Mouse (Mus musculus): ENCODE measurements at regions not wholly inside any gene's neighbourhood (a gene's known extent, or its start where the extent isn't known, plus 50 kb on each side); places are given as distances from the start of the nearest gene placed in this dataset.
A peak's percentile ranks its signal among the peaks of the same experiment; 100 is the strongest.
"Not testable (repeated sequence)": the region's sequence is repeated elsewhere in the genome, so short reads cannot be mapped to it uniquely, and the experiment has no call there.

DNA sequence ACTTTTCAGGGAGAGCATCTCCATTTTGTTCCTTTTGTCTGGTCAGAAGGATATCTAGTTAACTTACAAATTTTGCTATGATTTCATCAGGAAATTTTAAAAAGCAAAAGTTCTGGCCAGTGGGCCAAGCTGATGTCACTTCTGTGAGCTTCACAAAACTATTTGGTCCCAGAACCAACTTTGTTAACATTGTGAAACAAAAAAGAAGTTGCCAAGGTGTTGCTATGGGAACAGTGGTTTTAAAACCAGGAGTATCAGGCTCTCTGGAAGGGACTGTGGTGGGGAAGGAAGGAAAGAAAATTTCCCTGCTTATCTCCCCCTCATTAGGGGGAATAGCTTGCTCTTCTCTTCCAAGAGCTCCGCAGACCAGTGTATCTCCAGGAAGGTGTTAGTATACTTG, 416.8 kb upstream of the Auts2 start:
- DNase-seq (ENCODE audit: low read depth, low spot score): no peak

DNA sequence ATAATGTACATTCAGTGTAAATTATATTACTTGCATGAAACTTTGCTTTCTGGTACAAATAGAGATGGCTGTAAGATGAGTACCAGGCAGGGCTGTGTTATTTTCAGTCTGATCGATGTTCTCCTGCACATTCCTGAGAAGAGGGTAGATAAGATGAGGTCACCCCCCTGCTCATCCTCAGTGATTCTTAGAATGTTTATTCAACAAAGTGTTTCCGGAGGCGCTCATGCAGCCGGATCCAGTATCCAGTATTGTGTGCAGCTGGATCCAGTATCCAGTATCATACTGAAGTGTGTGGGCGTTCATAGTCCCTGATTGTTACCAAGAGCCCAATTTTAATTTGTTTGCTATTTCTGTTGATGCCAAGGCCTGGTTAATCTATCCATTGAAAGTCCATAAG, 413.0 kb upstream of the Auts2 start:
- no peak for DNase-seq (ENCODE audit: low read depth, low spot score)

DNA sequence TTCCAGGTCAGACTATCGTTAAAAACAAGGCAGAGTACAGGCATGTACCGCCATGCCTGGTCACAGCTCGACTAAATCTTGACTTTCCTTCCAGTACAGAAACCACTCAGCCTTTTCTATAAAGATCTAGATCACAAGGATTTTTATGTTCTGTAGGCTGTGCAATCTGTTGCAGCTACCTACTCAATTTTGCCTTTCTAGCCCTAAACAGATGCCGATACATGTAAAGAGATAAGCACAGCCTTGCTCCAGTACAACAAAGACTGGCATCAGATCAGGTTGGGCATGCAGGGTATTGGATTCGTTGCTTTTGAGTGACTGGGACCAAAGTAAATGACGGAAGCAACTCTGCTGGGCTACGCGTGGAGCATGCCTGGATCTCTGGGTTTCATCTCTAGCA, 411.9 kb upstream of the Auts2 start:
- DNase-seq (ENCODE audit: low read depth, low spot score): no peak

DNA sequence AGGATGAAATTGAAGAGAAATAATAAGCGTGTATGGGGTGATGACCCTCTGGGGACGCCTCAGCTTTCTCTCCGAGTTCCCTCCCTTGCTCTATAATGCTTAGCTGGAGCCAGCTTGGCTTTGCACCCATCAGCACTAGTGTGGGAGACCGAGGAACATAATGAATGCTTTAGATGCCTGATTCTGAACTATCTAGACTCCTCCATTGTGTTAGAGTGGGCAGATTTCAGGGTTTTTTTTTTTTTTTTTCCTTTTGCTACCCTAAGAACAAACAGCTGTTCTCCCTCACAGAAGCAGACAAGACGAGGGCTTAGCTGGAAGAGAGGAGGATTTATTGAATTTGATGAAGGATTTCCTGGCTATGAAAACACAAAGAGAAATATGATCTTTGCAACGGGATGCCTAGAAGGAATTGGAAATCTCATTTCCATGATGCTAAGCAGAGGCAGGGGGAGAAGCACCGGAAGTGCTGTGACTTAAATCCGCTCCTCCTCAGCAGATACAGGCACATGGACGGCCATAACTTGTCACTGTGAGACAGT, 390.4 kb upstream of the Auts2 start:
- DNase-seq (ENCODE audit: low read depth, low spot score): peak; percentile 30

DNA sequence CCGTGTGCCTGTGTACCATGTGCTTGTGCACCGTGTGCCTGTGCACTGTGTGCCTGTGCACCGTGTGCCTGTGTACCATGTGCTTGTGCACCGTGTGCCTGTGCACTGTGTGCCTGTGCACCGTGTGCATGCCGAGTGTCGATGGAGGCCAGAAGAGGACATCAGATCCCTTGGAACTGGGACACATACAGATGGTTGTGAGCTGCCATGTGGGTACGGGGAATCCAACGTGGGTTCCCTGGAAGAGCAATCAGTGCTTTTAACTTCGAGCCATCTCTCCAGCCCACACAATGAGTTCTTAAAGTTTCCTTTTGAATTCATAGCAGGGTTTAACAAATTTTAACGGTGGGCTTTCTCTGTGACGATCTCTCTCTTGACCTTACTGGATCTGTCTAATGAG, 386.8 kb upstream of the Auts2 start:
- not testable (repeated sequence) for DNase-seq (ENCODE audit: low read depth, low spot score)

DNA sequence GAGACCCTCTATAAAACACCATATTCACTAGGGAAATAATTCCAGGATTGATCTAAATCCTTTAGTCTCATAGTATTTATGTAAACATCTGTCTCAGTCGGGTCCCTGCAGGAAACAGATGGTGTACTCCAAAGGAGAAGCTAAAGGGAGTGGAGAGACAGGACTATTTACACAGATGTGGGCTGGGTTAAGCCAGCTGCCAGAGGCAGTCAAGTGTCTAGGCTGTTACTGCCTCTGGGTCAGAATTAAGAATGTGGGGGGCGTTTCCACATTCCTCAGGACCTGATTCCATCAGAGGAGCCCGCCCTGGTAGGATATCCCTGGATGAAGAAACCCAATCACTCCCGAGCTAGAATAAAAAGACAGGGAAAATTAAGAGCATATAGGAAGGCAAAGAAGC, 380.2 kb upstream of the Auts2 start:
- peak; percentile 76 for DNase-seq (ENCODE audit: low read depth, low spot score)

DNA sequence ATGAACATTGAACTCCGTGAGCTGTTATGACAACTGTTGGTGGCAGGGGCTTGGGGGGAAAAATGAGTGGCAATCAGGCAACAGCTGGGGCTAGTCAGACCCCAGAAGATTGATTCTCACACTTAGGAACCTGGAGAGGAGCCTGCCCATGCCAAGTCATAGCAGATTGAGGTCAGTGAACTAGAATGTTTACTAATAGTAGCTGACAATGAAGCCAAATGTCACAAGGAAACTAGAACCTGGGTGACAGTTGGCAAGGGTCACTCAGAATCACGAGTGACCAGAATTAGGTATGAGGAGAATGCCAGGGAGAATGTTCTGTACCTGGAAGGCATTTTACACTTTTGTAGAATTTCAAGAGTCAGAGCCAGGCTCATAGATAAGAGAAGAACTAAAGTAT, 365.9 kb upstream of the Auts2 start:
- no peak for DNase-seq (ENCODE audit: low read depth, low spot score)

DNA sequence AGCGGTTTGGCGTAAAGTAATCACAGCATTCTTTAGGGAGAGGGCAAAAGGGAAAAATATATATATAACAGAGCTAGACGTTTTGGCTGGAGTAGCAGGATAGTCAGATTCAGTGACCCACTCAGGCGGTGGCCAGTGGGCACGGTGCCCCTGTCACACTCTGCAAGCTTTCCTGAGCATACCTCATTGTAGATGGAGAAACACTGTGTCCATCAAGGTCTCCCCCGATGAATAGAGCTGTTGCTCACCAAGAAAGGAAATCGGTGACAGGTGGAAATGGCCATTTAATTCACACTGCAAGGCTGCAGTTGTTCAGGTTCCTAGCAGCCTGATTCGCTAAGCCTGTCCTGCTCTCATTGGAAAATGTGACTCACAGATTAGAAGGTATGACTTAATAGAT, 365.1 kb upstream of the Auts2 start:
- DNase-seq (ENCODE audit: low read depth, low spot score): no peak

DNA sequence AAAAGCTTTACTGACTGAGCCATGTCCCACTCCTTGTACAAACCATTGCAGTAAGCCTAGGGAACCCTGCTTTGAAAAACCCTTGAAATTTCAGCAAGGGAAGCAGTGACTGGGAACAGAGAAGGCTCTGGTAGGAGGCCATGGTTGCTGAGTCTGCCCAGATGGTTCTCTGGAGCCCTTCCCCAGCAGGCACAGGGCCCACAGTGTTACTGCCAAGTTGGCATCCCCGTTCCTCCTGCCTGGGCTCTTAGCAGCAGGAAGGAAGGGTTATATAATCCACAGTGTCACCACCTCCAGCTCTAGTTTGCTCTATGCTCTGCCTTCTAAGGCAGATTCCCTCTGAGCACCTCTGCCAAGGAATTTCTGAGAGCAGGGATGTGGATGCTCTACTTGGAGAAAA, 349.4 kb upstream of the Auts2 start:
- no peak for DNase-seq (ENCODE audit: low read depth, low spot score)

DNA sequence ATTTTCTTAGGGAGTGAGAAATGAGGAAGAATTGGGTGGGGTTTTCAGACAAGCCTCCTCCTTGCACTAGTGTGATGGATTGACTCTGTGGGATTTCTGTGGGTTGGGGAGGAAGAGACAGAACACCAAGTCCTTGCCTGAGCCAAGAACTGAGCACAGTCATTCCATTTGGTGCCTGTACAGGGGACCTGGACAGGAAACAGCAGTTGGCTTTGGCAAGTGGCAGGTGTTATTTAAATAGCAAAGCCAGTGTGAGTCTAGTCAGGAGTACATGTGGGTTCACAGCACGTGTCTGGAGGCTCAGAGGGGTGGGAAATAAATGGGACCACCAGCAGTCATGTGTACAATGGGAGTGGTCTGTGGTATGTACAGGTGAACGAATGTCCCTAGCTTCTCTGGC, 341.0 kb upstream of the Auts2 start:
- DNase-seq (ENCODE audit: low read depth, low spot score): no peak

DNA sequence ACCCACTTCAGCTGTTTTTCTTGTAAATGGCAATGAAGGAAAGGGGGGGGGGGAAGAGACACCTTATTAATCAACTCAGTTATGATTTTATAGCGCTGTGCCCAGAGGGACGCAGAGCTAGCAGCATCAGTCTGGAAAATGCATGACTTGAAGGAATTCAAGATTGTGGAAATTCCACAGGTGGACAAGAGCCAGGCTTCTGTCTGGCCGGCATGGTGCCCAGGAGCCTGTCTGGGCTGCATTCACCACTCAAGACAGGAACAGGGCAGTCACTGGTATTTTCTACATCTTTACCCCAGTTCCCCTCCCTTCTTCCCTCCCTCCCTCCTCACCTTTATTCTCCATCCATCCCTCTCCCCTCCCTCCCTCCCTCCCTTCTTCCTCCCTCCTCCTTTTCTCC, 339.1 kb upstream of the Auts2 start:
- DNase-seq (ENCODE audit: low read depth, low spot score): no peak

DNA sequence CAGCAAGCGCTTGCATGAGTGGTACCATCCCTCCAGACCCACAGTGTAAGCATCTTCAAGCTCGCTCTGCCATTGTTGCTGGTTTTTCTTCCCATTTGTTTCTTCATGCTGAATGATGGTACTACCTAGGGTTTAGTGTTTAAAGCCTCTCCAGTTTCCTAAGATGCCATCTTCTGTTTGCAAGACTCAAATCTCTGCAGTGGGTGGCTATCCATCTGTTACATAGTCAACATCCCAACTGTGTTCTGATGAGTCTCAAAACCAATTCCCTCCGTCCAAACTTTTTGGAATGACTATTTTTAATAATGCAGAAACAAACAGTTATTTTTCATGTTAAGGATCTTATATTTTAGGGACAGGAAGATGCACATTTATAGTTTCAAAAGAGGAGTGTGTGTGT, 338.0 kb upstream of the Auts2 start:
- DNase-seq (ENCODE audit: low read depth, low spot score): no peak

DNA sequence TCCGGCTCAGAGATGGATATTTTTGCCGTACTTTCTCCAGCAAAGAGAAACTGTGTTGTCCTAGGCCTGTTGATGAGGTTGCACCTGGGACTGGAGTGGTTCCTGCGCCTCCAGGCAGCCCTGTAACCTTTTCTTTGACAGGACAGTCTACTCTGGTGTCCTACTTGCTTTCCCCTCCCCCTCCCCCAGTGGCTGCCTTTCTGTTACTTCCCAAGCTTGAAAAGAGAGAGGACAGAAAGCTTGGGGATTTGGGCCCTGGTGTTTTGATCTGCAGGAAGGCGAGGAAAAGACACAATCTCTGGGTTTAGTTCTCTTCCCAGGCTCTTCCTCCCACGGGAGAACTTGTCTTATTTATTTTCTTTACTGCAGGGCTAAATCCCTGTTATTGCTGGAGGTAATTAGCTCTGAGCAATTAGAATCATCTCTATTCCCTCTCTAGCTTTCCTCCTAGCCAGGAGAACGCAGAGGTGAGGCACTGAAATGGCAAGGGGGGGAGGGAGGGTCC, 333.2 kb upstream of the Auts2 start:
- peak; percentile 21 for DNase-seq (ENCODE audit: low read depth, low spot score)

DNA sequence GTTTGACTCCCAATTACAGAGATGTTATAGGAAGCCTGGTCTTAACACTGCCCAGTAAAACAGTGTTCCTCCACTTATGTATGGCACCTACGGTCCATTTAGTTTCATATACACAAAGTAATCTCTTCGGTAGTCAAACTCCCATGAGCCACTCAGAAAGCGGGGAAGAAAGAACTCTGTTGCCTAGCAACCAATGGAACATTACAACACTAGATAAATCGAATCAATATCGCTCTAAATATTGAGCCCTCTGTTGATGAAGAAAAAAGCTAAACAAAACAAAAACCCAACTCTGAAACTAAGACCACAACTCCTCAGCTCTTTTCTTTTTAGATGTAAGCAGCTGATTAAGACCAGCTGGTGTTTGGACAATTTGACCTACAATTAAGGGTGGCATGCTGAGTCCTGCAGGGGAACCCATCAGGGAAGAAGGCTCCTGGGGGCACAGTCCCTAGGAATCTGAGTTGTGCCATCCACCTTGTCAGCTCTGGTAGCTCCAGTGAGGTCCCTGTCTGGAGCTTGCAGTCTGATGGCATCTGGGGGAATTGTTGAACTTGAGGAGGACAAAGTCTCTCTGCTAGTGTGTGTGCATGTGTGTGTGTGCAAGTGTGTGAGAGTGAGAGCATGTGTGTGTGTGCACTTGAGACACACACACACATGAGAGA, 315.8 kb upstream of the Auts2 start:
- no peak for DNase-seq (ENCODE audit: low read depth, low spot score)

DNA sequence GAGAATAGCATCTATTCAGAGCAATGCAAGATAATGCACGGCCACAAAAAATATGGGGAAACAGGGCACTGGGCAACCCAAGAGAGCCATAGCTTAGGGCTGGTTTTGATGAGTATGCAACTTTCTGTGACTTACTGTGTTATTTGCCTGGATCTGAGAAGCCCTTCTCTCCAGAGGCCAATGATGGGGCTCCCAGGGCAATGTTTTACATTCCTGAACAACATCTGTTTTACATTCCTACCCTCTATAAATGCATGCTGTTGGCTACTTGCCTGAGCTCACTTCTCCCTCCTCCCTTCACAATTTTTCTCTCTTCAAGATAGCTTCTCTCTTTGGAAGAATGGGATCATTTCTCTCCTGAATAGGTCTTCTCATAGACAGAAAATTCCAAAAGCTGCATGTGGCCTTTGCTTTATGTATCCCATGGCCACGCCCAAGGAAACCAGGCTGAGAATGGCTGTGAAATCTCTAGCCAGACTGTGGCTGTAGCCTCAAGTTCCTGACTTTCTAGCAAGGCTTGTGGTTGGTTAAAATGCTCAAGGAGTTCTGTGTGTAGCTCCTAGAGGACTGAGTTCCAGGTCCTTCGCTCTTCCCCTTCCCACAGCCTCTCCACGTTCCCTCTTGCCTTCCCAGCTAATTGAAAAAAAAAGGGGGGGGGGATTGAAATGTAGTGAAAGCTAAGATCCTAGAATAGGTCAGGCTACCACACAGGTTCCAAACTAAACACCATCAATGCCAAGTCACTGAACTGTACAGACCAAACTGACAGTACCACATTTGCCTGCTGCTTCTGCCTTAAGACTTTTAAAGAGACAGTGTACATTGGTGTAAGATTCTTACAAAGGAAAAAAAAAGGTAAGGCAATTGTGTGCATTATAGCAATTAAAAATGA, 312.7 kb upstream of the Auts2 start:
- DNase-seq (ENCODE audit: low read depth, low spot score): peak; percentile 75

DNA sequence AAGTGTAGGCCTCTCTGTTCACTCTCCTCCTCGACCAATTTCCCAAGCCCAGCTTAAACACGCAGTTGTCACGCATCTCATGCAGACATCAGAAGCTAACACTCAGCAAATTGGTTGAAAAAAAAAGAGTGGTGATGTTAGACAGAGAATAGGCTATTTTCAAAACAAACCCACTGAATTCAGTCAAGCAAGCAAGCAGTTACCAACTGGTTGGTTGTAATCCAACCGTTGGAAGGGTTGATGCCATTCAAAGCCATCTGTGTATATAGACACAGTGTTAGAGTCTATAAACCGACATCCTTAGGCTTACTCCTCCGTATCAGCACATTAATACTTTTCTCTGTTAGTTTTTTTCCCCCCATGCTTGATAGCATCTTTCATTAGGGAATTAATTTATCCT, 307.6 kb upstream of the Auts2 start:
- DNase-seq (ENCODE audit: low read depth, low spot score): no peak

DNA sequence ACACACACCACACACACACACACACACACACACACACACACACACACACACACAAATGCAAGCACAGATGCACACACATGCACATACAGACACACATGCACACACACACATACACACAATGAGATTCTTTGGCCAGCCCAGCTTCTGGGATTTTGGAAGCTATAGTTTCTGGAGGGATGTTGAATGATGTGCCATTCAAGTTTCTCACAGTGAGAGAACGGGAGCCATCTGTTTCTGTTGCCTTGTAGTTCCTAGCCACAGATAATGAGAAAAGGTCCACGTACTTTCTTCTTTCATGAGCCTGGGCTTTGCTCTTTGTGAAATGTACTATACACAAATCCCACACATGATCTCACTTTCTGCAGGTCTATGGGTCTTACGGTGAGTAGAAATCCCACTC, 304.9 kb upstream of the Auts2 start:
- no peak for DNase-seq (ENCODE audit: low read depth, low spot score)

DNA sequence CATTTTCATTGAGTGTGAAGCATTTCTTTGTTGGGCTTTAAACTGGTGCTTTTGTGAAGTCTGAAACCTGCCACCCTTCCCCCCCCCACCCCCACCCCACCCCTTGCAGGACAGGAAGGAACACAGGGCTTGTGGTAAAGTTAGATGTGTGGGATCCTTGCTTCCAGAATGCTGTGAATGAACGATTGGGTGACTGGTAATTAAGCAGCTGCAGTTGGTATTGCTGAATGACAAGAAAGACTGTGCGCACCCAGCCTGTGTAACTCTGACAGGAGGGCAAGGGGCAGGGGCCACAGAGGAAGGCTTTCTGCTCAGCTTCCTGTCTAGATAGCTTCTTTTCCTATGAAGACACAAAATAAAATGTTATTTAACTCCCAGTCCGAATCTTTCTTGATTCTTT, 300.1 kb upstream of the Auts2 start:
- DNase-seq (ENCODE audit: low read depth, low spot score): no peak

DNA sequence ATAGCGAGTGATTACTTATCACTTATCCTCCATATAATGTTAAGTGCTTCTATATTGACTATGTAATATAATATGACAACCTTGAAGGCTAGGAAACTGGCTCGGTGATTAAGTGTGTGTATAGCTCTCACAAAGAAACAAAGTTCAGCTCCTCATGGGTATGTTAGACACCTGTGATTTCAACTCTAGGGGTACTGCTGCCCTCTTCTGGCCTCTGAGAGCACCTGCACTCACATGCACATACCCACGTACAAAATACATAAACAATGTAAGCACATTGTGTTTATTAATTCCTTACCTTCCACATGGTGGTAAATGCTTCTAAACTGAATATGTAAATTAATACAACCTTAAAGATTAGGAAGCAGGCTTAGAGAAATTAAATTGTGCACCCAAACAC, 298.6 kb upstream of the Auts2 start:
- no peak for DNase-seq (ENCODE audit: low read depth, low spot score)

DNA sequence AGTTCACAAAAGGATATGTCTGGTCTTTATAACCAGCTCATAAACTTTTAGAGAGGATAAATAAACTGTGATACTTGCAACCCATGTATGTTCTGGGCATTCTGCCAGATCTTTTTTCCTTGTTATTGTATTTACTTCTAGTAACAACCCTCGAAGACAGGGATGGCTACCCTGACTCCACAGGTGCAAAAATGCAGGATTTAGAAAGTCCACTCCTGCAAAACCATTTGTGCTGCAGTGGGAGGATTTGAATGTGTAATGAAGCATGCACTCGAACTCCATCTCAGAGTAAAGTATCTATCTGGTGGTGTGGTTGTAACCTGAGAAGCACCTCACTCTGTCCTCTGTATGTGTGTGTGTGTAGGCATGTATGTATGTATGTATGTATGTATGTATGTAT, 294.3 kb upstream of the Auts2 start:
- DNase-seq (ENCODE audit: low read depth, low spot score): no peak

DNA sequence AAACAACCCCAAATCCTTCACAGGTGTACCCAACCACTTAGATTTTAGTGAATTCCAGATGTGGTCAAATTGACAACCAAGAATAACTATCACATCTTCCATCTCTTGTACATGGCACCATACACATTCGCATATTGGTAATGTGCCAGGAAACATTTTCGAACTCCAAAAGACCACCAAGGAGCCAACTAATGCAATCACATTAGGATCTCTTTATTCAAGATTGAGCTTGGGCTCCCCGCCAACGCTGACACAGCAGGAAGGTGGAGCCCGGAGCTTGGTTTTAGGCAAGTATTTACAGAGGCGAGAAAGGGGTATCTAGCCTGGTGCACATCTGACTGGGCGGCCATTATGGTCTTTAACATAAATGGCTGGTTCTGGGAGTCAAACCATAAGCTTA, 285.8 kb upstream of the Auts2 start:
- no peak for DNase-seq (ENCODE audit: low read depth, low spot score)

DNA sequence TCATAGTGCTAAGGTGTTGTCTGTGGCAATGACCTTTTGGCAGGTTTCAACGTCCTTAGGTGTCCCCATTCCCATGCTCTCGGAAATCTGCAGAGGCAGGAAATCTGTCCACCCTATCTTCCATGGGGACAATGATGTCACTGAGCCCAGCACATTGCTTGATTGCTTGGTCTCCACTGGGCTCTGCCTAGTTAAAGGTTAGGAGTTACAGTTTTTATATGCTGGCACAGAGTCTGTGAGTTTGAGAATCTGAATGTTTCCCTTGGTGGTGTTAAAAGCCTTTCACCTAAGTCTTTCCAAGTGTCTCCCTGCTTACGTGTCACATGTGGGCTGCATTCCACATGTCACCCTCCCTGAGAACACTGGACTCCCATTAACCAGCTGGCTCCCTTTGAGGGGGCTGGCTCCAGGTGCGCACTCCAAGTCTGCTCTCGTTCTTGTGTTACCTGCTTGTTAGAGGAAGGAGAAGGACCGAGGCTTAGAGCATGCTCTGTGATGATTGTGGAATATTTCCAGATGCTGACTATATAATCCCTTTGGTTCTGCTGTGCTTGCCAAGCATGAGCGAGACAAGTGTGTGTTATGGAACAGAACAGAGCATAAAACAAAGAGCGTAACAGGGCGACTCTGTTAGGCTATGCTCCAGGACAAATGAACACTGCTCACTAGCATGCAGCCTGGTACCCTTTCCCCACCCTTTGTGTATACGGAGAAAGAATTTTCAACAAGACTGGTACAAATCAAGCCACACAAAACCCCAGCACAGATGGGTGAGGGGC, 284.6 kb upstream of the Auts2 start:
- DNase-seq (ENCODE audit: low read depth, low spot score): no peak
